Mouse (Mus musculus) layer of hippocampus, adult 9-10 months (tissue): ENCODE results near the gene Ptprn2.

Experiments
- DNase-seq: peaks from one replicate; pipeline ENCODE4 v3.0.0; 2022; ENCODE audit warnings: low spot score

Ptprn2 gene

DNA sequence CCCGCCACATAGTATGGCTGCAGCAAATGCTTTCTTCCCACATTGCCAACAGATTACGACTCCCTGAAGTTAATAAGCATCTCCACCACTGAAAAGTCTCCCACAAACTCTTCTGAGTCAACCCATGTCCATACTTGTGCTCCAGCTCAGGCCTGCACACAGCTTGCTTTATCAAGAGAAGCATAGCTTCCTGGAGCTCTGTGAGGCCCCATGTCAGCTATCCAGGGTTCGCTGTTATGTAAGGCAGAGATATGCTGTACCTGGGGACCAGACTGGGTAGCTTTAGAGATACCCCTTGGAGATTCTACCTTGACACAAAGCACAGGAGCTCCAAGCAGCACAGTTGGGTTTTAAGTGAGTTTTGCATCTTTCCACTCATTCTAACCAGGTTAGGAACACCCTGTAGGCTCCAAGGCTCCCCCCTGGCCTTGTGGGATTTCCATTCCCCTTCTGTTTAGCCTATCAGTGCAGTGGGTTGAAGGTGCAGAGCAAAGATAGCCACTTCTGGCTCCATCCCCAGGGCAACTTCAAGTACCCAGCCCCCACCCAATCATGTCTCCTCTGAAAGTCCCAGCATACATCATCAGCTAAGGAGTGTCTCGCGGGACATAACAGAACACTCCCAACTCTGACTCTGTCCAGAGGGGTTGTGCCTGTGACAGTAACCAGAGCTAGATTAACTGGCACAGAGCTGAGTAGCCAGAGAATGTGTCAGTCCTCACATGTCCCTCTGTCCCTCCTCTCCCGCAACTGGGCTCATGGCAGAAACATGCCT, 572.9 kb downstream of the Ptprn2 start:
- DNase-seq, result no peak

DNA sequence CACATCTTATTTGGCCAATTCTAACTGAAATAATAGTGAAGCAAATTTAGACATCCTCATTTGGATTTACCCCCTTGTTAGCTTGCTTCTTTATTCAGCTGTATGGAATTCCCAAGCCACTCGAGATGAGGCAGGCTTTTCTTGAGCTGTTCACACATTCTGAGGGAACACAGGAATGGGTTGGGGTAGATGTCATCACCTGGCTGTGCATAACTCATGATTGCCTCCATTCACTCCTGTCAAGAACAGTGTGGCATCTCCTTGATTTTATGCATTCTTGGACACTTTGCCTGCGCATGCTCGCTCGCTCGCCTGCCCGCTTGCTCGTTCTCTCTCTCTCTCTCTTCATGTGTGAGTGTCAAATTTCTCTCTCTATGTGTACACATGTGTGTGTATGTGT, 573.5 kb downstream of the Ptprn2 start:
- no peak for DNase-seq

DNA sequence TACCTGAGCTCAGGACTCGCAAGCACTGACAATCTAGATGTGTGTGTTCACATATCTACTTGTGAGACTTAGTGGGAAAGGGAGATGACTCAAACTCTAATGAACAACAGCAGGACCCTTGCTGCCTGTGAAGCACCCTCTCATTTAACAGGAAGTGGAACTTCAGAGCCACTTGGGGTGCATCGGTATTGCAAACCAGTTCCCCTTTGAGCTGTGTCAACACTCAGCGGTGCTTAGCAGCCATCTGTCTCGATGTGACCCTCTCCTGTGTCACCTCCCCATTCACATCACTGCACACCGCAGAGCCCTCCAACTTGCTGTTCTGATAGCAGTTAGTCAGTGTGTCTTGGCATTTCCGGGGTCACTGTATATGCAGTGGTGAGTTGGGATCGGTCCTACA, 592.1 kb downstream of the Ptprn2 start:
- DNase-seq, result no peak

DNA sequence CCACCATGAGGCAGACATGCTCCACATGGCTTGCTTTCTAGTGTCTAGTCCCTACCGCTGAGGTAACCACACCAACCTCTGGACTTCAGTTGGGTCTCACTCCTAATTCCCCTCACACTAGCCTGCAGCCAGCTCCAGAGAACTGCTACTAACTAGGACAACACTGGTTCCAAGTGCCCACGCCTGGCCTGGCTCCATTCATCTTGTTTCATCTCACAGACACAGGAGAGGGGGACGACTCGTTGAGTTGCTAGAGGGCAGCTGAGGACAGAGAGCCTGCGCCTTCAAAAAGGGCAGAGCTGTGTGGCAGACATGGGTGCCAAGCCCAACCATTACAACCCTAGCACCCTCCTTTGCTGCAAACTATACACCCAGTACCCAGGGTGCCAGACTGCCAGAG, 593.4 kb downstream of the Ptprn2 start:
- DNase-seq, result no peak

DNA sequence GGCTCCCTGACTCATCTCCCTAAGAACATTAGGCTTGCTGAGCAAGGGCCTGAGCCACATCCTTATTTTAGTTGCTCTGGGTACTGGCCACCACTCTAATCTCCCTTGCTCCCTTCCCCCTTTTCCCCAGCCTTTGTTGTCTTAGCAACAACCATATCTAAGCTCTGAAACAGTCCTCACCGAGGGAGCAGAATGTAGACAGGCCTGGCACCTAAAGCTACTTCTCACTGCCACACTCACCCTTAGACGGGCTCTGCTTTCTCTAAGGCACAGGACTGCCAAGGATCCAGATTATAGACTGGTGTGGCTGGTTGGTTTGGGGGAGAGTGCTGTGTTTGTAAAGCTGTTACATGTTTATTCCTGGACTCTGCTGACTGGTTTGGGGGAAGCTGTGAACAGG, 594.2 kb downstream of the Ptprn2 start:
- DNase-seq, result no peak

DNA sequence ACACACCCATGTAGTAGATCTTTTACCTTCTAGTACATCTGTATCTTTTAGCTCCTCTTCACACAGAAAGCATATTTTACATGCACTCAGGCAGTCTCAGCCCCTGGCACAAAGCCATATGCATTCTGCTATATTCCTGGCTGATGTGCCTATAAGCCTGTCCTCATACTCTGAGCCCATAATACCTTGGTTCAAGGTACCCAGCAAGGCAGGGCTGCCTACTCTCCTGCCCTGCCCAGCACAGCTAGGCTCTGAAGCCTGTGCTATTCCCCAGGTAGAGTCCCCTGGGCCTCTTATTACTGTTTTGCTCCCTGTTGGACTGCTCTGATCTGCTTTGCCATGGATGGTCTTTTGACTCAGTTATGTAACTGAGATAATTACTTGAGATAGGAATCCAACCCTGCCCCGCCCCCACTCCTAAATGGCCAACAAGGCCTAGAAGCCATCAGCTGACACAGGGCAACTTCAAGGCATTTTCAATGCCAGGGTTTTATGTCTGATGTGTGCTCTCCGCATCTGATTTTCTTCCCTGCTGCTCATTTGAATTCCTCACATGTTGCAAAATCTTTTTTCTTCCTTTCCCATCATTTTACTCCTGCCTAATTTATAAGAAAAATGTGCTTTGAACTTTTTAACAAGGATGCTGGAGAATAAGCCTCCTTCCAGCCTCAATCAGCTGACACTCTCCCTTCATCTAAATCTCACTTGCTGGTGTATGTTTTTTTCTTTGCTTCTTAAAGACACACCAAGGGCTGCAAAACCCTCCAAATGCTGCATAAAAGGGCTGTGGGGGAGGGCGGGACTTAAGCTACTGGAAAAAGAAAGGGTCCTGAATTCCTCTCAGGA, 598.6 kb downstream of the Ptprn2 start:
- no peak for DNase-seq

DNA sequence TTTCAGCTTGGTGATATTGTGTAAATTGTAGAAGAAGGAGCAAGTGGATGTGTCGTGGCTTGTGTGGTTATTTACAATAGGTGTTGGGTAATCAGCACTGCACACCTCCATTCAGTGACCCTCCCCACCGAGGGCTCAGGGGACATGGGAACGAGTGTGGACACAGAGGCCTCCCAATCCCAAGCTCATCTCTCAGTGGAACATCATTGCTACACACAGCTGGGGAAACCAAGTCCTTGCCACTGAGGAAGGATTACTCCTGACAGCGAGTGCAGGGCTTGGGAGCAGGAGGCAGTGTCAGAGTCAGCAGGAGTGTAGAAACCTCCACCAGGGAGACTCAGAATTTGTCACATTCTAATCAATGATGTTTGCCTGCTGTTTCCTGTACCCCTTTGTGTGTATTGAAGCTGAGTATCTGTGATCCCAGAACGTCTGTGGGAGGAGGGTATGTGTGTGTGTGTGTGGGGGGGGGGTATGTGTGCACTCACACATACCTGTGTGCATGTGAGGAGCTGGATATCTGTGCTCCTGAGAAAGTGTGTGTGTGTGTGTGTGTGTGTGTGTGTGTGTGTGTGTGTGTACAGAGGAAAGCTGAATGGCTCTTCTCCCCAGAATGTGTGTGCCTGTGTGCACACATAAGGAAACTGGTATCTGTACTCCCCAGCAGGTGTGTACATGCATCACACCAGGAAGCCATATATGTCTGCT, 599.3 kb downstream of the Ptprn2 start:
- DNase-seq, result no peak

DNA sequence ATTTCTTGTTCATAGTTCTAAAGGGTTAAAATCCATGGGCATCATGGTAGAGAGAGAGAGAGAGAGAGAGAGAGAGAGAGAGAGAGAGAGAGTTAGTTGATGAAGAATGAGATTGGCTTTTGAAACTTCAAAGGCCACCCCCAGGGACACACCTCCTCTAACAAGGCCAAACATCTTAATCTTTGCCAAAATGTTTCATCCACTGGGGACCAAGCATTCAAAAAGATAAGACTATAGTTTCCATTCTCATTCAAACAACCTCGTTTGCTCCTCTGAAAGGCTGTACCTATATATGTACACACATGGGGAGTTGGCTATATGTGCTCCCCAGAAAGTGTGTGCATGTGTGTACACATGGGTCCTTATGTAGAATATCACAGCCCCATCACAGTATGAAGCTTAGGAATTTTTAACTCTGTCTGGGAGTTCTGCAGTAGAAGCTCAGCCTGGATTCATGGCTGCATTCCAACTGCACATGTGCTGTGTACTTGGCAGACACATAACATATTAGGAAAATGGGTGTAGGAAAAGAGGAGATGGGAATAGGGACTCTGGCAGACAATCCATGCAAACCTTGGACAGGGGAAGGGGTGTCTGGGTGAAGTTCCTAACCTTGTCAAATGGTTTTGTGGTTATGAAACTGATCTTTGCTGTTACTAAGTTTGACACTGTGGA, 600.3 kb downstream of the Ptprn2 start:
- no peak for DNase-seq

DNA sequence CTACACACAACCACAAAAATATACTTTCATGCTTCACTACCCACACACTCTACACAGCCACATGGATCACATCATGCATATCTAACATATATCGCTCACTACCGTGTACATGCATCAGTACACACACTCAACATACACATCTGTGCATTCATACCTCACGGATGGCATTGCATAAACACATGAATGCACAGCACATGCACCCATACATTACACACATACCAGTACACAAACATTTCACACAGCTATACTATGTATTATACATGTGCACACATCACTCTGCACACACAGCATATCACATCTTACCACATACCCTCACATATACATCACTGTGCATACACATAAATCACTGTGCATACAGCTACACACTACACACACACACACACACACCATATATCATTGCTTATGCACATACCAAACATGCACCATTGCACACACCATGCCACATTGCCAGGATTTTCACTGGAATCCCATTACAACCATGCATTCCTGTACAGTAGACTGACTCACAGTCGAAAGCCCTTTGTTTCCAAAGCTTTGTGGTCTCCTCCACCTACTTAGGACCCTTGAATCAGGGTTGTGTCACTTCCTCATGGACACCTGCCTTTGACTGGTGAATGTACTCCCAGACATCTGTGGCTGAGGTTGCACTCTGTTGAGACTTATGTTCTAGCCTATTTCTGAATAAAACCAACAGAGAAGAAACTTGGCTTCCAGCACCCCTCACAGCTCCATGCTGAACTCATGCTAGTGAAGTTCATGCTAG, 607.0 kb downstream of the Ptprn2 start:
- no peak for DNase-seq

DNA sequence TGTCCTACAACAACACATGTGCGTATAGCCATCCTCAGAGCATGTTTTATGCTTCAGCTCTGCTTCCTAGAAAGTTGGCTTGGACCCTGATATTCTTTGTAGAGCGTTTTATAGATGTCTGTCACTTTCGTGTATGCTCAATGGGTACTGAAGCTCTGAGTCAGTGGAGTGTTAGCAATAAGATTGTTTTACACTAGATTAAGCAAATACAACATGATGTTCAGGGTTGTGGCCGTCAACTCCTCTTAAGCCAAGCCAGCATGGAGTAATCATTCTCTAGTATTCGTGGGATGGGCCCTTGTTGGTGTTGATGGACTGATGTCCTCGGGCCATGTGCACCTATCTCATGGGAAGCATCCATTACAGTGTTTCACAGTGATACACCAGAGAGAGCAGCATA, 610.4 kb downstream of the Ptprn2 start:
- DNase-seq, result no peak

DNA sequence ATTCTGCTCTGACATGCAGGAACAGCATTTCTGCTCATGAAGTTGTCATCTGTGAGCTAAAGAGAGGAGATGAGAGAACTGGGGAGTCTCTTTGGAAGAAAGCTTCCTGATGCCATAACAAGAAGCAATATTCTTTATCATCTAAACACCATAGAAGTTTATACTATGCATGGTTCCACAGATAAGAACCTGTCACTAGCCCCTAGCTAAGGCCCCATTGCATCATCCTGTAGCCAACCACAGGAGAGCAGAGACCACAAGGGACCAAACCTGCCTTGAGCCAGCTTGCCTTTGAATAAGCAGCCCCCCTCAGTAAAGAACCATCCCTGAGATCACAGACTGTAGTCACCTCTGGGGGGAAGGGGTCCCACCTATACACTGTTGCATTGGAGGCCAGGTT, 612.8 kb downstream of the Ptprn2 start:
- no peak for DNase-seq

DNA sequence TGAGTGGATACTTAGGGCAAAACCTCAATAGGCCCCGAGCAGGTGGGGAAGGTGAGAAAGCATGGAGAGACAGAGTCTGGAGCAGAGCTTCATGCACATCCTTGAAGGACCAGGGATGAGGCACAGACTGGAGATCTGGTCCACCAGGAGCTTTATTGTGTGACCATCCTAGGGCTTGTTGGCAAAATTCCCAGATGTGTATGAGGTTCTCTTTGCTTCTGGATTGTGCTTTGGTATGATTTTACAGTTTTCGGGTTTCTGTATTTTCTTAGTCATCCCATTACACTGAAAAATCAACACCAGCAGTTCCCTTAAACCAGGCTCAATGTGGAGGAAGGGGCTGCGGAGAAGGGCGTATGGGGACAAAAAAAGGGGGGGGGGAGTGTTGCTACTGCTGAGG, 621.2 kb downstream of the Ptprn2 start:
- no peak for DNase-seq

DNA sequence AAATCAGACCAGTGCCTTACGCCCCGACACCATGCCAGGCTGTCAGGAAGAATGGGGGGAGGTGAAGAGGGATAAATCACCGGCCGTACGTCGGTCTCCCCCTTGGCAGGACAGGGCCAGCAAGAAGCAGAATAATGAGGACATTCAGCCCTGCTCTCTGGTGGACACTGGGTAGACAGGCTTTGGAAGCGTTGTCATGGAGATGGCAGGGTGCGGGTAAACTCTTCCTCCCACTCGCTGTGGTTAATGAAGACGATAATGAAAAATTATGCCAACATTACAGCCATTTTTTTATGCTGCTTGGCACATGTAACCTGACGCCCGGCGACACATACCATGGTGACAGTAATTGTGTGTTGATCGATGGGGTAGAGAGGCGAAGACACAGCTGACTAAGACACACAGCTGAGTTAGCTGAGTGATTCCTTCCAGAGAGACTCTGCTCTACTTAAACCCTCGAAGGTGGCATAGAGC, 621.7 kb downstream of the Ptprn2 start:
- DNase-seq, result peak; percentile 40

DNA sequence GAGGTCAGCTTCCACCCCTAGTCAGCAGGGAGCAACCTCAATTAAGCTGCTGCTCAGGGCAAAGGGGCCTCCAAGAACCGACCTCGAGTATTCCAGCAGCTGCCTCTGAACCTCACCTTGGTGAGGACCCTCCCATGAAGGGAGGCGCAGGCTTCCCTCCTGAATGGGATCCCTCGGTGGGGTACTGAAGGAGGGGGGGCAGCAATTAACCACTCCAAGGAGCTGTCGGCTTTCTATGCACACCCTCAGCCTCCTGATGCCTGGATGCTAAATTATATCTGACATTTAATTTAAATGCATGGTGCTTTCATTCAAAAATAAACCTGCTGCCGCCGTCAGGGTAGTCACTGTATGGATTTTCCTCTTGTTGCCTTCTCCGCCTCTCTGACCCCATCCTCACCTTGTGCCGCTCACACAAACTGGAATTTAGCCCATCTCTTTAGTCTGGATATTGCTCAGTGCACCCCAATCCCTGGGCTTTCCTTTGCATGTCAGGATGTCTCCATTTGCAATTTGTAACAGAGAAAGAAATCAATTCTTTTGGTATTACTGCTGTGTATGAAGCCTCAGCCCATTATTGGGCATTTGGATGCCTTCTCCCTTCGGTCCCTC, 629.8 kb downstream of the Ptprn2 start:
- DNase-seq, result no peak

DNA sequence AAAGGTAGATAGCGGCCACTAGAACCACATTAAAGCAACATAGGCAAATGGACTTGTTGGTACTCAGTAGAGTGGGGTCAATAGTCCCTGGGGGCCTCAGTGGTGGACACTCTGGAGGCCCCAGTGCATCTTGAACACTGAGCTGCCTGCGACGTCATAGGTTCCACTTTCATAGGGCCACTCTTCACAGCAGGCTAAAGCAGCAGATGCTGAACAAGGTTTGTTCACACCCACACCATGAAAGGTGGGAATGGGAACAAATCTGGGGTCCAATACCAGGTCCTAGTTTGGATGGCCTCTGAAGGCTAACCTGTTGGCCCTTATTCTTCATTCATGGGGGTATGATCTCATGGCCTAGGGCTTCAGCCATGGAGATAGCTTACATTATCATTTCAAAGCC, 641.6 kb downstream of the Ptprn2 start:
- no peak for DNase-seq

DNA sequence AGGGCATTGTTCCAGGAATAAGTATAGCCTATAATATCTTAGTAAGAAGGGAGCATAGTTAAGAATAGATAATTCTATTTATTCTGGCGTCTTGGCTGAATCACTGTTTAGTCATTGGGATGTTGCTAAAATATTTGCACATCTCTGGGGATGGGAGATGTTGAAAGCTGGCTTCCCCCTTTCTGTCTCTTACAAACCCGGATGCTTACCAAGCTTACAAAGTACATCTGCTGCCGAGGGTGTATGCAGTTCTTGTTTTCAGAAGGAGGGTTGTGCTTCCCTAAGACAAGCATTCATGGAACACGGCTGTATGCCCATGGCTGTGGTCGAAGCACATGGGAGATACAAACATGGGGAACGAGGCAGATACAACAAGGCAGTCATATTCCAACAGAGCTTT, 642.0 kb downstream of the Ptprn2 start:
- DNase-seq, result no peak

DNA sequence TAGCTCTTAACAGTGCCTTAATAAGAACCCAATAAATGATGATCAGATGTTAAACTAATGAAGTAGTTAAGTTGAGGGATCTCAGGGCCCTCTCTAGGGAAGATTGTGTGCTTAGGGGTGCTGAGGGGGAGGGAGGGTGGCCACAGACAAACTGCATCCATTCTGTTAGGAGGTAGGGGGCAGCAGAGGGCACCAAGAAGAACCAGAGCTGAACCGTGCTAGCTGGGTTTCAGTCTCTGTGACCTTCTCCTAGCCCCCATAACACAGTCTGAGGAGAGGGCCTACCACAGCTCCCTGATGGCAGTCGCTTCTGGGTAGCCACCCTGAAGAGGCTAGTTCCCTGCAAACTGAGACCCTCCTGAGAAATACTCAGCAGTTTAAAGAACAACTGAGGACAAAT, 646.6 kb downstream of the Ptprn2 start:
- no peak for DNase-seq

DNA sequence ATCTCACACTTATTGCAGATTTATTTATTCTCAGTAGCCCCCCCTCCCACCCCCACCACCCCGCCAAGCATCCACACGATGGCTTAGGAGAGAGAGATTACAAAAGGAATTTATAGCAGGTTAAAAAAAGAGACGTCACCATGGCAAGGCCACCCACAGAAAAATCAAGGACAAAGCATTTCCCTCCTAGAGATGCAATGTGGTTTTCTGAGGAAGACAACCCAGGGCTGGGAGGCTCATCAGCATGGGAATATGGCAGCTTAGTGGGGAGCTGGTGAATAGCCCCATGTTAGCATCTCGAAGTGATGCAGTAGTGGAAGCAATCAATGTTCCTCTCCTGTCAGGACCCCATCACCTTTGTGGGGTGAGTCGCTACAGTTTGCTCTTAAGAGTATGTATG, 649.7 kb downstream of the Ptprn2 start:
- no peak for DNase-seq

DNA sequence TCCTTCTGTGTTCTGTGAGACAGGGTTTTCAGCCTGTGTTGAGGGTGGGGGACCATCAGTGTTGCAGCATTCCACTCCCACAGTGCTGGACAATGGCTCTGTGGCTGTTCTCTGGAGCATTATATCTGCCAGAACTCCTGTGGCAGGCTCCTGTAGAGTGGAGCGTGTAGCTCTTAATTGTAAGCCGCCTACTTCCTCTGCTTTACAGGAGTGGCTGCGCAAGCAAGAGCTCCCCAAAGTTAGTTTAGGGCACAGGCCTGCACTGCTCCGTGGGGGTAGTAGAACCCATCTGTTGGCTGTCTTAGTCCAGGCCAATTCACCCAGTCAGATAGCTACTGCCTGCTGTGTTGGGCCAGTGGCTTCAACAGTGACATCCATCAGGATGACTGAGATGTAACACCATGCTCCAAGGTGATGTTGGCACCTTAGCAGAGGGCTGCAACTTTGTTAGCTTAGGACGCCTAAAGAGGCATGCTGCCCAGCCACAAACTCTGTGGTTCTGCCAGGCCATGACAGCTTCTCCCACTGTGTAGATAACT, 651.0 kb downstream of the Ptprn2 start:
- DNase-seq, result no peak

DNA sequence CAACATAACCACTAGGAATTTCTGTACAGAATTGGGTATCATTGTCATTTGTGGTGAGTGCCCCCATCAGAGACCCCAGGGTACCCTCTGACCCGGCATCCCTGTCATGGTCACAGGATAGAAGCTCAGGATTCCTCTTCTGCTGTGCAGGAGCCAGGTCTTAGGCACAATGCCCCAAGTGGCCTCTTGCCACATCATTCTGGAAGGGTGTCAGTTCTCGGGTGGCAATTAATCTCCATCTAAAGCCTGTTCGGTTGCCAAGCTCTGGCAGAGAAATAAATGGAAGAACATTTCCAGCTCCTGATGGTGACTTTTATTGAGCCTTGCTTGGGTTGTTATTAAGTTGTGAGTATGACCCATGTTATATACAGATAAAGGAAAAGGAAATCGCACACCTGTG, 655.4 kb downstream of the Ptprn2 start:
- no peak for DNase-seq

DNA sequence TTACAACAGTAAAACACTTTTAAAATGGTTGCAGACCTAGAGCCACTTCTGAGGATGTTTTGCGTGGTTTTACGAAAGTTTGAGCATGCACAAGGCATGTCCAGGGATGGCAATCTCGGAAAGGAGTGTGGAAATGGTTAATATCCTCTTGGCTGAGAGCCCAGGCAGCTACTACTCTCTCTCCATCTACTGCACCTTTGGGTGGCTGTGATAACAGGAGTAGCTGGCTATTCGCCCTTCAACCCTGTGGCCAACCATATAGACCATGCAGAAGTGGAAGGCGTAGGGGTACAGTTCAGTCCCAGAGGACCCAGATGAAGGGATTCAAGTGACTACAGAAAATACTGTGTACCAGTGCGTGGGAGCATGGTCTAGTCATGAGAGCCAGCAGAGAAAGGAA, 655.9 kb downstream of the Ptprn2 start:
- no peak for DNase-seq
